Mouse (Mus musculus) testis, adult 2 months (tissue): ENCODE data around the gene Cxcl2. TPM values are rescaled to one million over a fixed set of nuclear protein-coding genes. Genes with fewer than 3 reads are reported as not detected.

ENCODE experiments used
- H3K27ac ChIP-seq: fragments of 200-500 bp; 2 replicates; pipeline ENCODE4 v1.5.1; 2012; ENCODE audit warnings: low read depth, low read length; ENCODE audit not compliant: control insufficient read depth, insufficient read depth
- H3K27me3 ChIP-seq: fragments of 200-500 bp; 2 replicates; pipeline ENCODE4 v1.6.1; 2012; ENCODE audit warnings: mild to moderate bottlenecking, low read length, moderate library complexity; ENCODE audit not compliant: control insufficient read depth, insufficient read depth
- H3K36me3 ChIP-seq: fragments of 200-500 bp; 2 replicates; pipeline ENCODE4 v1.6.1; 2012; ENCODE audit warnings: mild to moderate bottlenecking, low read length; ENCODE audit not compliant: control insufficient read depth, insufficient read depth
- H3K4me1 ChIP-seq: fragments of 200-500 bp; 2 replicates; pipeline ENCODE4 v1.6.1; 2012; ENCODE audit warnings: low read length; ENCODE audit not compliant: control insufficient read depth, insufficient read depth
- H3K4me3 ChIP-seq: fragments of 200-500 bp; 2 replicates; pipeline ENCODE4 v1.5.1; 2012; ENCODE audit warnings: low read depth, mild to moderate bottlenecking, low read length, moderate library complexity, mixed read lengths; ENCODE audit not compliant: control insufficient read depth
- CTCF ChIP-seq: fragments of 200-500 bp; IDR thresholded peaks from 2 replicates; pipeline ENCODE4 v1.5.1; 2012; ENCODE audit warnings: low read depth, mild to moderate bottlenecking, inconsistent platforms, low read length, moderate library complexity; ENCODE audit not compliant: control insufficient read depth, insufficient read depth, insufficient replicate concordance
- POLR2A ChIP-seq: fragments of 200-500 bp; IDR thresholded peaks from 2 replicates; pipeline ENCODE4 v1.6.1; 2012; ENCODE audit warnings: low read depth, mild to moderate bottlenecking, inconsistent platforms, low read length, moderate library complexity; ENCODE audit not compliant: control insufficient read depth
- polyA plus RNA-seq: library from polyadenylated mRNA; depleted of rRNA; stranded (reverse); fragments of >200 nt; gene quantifications from 2 replicates; pipeline ENCODE4 v1.2.3, GENCODE M21; 2012

The Cxcl2 gene
- polyA plus RNA-seq, 1 experiment, result not detected

DNA sequence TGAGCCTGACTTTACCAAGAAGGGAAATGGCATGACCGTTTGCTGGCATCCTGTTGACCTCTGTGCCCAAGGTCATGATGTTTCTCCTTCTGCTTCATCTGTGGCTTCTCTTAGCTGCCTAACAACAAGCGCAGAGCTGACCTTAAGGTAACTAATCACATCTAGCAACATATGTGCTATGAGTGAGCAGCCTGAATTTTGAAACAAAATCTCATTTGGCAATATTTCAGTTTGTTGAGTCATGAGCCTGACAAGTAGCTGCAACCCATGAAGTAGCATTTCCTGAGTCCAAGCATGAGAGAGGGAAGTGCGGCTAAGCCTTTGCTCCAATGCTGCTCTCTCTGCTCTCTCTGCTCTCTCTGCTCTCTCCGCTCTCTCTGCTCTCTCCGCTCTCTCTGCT is 22.0 kb upstream of the Cxcl2 start:
- H3K4me1 ChIP-seq, result no peaks in the 10 kb centered on the region
- no peaks in the 10 kb centered on the region for H3K36me3 ChIP-seq
- no peaks in the 10 kb centered on the region for H3K27me3 ChIP-seq
- TF ChIP-seq CTCF, result no peak
- no peak for TF ChIP-seq POLR2A
- H3K4me3 ChIP-seq, result no peak overlapping the region
- no peak overlapping the region for H3K27ac ChIP-seq

DNA sequence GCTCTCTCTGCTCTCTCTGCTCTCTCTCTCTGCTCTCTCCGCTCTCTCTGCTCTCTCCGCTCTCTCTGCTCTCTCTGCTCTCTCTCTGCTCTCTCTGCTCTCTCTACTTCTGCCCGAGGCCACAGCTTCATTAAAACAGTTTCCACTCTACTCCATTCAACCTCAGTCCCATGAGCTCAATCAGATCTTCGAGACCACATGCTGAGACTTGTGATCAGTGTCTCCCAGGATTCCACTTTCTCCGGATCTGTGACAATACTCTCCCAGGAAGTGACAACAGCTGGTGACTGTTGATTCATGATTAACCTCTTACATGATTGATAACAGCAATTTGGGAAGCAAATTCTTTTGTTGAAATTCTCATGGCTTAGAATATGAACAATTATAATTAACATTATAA is 21.5 kb upstream of the Cxcl2 start:
- Histone ChIP-seq H3K4me3 (no peak overlapping the region), H3K36me3 (no peaks in the 10 kb centered on the region), H3K27ac (no peak overlapping the region), H3K27me3 (no peaks in the 10 kb centered on the region), H3K4me1 (no peaks in the 10 kb centered on the region)
- no peak for TF ChIP-seq CTCF
- no peak for TF ChIP-seq POLR2A

DNA sequence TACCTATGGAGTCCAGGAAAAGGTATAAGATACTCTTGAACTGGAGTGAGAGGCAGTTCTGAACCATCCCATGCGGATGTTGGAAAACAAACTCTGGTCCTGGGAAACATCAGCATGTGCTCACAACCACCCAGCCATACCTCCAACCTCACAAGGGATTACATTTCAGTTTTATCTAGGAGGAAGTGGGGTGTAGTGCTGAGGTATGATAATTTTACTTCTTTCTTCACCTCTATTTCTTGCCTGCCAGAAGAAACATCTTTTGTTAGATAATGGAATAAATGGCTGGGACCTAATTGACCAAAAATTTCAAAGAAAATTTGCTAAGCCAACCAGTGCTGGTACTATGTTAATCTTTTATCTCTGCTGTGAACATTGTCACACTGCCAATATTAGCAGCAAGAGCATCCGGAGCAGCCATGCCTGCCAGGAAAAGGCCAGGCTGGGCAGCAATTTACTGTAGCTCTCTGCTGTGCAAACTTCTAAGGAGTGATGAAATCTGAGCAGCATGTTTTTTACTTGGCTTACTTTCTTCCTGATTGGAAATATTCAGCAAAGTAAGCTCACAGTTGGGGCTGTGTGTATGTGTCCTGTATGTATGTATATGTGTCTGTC is 18.9 kb upstream of the Cxcl2 start:
- no peak overlapping the region for H3K27ac ChIP-seq
- H3K27me3 ChIP-seq, result no peaks in the 10 kb centered on the region
- no peaks in the 10 kb centered on the region for H3K36me3 ChIP-seq
- H3K4me1 ChIP-seq, result no peaks in the 10 kb centered on the region
- no peak overlapping the region for H3K4me3 ChIP-seq
- TF ChIP-seq CTCF (no peak), POLR2A (no peak)

DNA sequence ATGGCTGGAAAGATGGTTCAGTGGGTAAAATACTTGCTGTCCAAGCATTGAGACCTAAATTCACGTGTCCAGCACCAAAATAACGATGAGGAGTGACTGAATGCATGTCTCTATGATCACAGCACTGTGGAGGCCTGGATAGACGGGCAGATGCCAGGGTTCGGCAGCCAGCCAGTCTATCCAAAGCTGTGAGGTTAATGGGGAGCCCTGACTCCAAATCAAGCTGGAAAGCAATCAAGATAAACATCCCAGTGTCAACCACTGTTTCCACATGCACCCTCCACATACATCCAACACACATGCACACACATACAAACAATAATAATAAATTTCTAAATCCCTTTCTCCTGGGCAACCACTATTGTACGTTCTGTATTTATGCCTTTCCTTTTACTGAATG is 15.0 kb upstream of the Cxcl2 start:
- H3K36me3 ChIP-seq, result no peaks in the 10 kb centered on the region
- no peak overlapping the region for H3K27ac ChIP-seq
- H3K27me3 ChIP-seq, result no peaks in the 10 kb centered on the region
- peaks cover 12% of the 10 kb centered on the region for H3K4me1 ChIP-seq
- TF ChIP-seq CTCF (no peak), POLR2A (no peak)
- H3K4me3 ChIP-seq, result no peak overlapping the region

DNA sequence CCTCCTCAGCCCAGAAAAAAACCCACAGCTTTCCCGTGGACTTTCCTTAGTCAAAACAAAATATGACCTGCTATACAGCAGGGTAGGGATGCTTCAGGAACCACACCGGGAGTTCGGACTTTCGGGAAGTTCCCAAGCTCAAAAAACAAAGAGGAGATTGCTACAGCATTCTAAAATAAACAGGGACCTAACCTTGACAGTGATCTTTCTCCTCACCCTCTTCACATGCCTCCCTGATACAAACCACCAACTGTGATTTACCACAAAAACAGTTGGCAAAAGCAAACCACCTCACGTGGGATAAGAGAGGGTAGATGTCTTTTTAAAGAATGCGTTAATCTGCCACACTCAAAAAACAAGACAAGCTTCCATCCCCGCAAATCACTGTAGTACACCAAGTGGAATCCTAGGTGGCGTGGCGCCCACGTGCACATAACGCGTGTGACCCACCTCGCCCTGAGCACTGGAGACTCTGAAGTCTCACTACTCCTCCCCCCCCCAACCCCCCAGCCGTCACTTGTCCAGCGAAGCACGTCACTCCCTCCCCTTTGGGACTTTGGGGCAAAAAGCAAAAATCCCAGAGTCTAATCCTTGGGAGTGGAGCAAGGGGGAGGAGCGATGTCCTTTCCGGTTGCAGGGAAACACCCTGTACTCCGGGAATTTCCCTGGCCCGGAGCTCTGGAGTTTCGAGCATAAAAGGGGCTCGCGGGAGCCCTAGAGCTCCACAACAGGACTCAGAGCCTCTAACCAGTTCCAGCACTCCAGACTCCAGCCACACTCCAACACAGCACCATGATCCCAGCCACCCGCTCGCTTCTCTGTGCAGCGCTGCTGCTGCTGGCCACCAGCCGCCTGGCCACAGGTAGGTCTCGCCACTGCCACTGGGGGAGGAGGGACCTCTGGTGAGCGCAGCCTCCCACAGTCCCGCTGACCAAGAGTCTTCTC is 12.9 kb upstream of the Cxcl2 start, which contains the start of gene Cxcl1:
Gene Cxcl1 (plus strand): TSS at position 723 of the 945 bp plus-strand sequence.
- Histone ChIP-seq H3K27ac (no peak within 1 kb of the TSS; the same call in 1 of the 2 replicates), H3K4me1 (peaks cover 12% of the 10 kb centered on the region), H3K27me3 (no peaks in the 10 kb centered on the region), H3K36me3 (no peaks in the 10 kb centered on the region), H3K4me3 (peak within 1 kb of the TSS; percentile 72)
- TF ChIP-seq CTCF (peak; percentile 20; the same call in 1 of the 2 replicates), POLR2A (no peak)

DNA sequence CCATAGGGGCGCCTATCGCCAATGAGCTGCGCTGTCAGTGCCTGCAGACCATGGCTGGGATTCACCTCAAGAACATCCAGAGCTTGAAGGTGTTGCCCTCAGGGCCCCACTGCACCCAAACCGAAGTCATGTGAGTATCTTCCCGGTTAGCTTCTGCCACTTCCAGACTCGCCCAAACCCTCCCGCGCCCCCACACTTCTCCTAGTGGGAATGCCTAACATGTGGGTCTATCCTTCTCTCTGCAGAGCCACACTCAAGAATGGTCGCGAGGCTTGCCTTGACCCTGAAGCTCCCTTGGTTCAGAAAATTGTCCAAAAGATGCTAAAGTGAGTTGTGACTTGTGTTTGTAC is 12.2 kb upstream of the Cxcl2 start:
- no peaks in the 10 kb centered on the region for H3K27me3 ChIP-seq
- peak overlapping the region; percentile 72 for H3K4me3 ChIP-seq
- no peak overlapping the region; the same call in 1 of the 2 replicates for H3K27ac ChIP-seq
- H3K36me3 ChIP-seq, result no peaks in the 10 kb centered on the region
- H3K4me1 ChIP-seq, result peaks cover 12% of the 10 kb centered on the region
- TF ChIP-seq CTCF (0 out of 2 replicates have a peak, but pooled peaks have one; percentile 1), POLR2A (no peak)

DNA sequence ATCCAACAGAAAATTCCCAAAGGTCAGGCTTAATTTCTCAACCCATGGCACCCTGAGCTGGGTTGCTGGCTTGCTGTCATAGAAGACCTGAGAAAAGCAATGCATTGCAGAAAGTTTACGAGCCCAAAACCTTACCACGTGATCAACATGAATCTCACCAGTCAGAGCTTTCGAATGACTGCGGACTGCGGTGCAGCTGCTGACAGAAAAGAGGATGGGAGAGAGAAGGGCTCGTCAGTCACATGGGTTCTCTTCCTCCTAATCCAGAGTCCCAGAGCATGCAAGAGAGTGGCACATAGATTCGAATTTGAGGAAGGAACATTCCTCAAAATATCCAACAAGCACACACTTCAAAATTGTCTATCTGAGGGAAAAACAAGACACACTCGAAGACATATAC is 9.4 kb upstream of the Cxcl2 start:
- no peaks in the 10 kb centered on the region for H3K36me3 ChIP-seq
- TF ChIP-seq CTCF (no peak), POLR2A (no peak)
- peaks cover 12% of the 10 kb centered on the region for H3K4me1 ChIP-seq
- no peak overlapping the region for H3K27ac ChIP-seq
- no peak overlapping the region for H3K4me3 ChIP-seq
- no peaks in the 10 kb centered on the region for H3K27me3 ChIP-seq
